Mouse (Mus musculus) ES-E14 (cell line): ENCODE measurements around the gene C4bp. TPM values are rescaled to one million over a fixed set of nuclear protein-coding genes. Genes with fewer than 3 reads are reported as not detected.

Source experiments
- DNase-seq: peaks from one replicate; pipeline ENCODE4 v3.0.0-alpha.2; 2013; ENCODE audit warnings: low read depth, low spot score
- H3K27ac ChIP-seq: 2 replicates; pipeline ENCODE4 v1.5.1; 2012; ENCODE audit warnings: low read depth, mild to moderate bottlenecking, low read length, moderate library complexity, mixed read lengths; ENCODE audit not compliant: poor library complexity, insufficient read depth, severe bottlenecking
- H3K36me3 ChIP-seq: 2 replicates; pipeline ENCODE4 v1.6.1; 2012; ENCODE audit warnings: mild to moderate bottlenecking, low read length, moderate library complexity, mixed read lengths; ENCODE audit not compliant: control insufficient read depth, poor library complexity, insufficient read depth, severe bottlenecking
- H3K4me1 ChIP-seq, 2 experiments: fragments of 150-350 bp in 1 of 2; sonication (generic) in 1 of 2; 2 replicates each; pipeline ENCODE4 v1.6.1; 2012; ENCODE audit warnings: low read length in 2 of 2, mild to moderate bottlenecking in 1 of 2, mixed read lengths in 1 of 2; ENCODE audit not compliant: control insufficient read depth in 2 of 2, insufficient read depth in 2 of 2, poor library complexity in 1 of 2
- H3K4me3 ChIP-seq, 2 experiments: fragments of 150-350 bp in 1 of 2; sonication (generic) in 1 of 2; 2 replicates each; pipeline ENCODE4 v1.5.1; 2012; ENCODE audit warnings: low read length in 2 of 2, low read depth in 1 of 2, mild to moderate bottlenecking in 1 of 2, mixed read lengths in 1 of 2; ENCODE audit not compliant: insufficient read depth in 1 of 2, poor library complexity in 1 of 2, severe bottlenecking in 1 of 2
- H3K9ac ChIP-seq: 2 replicates; pipeline ENCODE4 v1.6.1; 2012; ENCODE audit warnings: low read depth, mild to moderate bottlenecking, low read length, mixed read lengths; ENCODE audit not compliant: poor library complexity, insufficient read depth, severe bottlenecking
- H3K9me3 ChIP-seq: fragments of 150-350 bp; sonication (generic); 2 replicates; pipeline ENCODE4 v1.6.1; 2012; ENCODE audit warnings: low read depth, mild to moderate bottlenecking, low read length; ENCODE audit not compliant: control insufficient read depth, insufficient read depth
- CHD2 ChIP-seq: IDR thresholded peaks from 2 replicates; pipeline ENCODE4 v1.6.1; 2014; ENCODE audit warnings: mild to moderate bottlenecking, low read depth, low read length, inconsistent platforms
- HCFC1 ChIP-seq: IDR thresholded peaks from 2 replicates; pipeline ENCODE4 v1.6.1; 2012; ENCODE audit warnings: low read length, inconsistent platforms, borderline replicate concordance; ENCODE audit not compliant: insufficient read depth
- MAFK ChIP-seq: IDR thresholded peaks from 2 replicates; pipeline ENCODE4 v1.6.1; 2014; ENCODE audit warnings: mild to moderate bottlenecking, low read depth, low read length, inconsistent platforms; ENCODE audit not compliant: insufficient read depth
- ZC3H11A ChIP-seq: IDR thresholded peaks from 2 replicates; pipeline ENCODE4 v1.6.1; 2012; ENCODE audit warnings: low read depth, mild to moderate bottlenecking, inconsistent platforms, low read length, borderline replicate concordance
- ZNF384 ChIP-seq: IDR thresholded peaks from 2 replicates; pipeline ENCODE4 v1.6.1; 2012; ENCODE audit warnings: low read depth, low read length, inconsistent platforms
- in situ Hi-C, 2 experiments: fragments of 600-800 bp; cut with MboI; formaldehyde crosslinking; loops; one replicate each; pipeline ENCODE4 v1.15.1; 2025; ENCODE audit warnings: low sequenced_read_pairs in 2 of 2, inconsistent platforms in 1 of 2; ENCODE audit not compliant: unreplicated experiment in 2 of 2
- total RNA-seq: library from RNA; depleted of rRNA; stranded (reverse); fragments of 300-350 nt; gene quantifications from 2 replicates; pipeline ENCODE4 v1.2.3, GENCODE M21; 2012; rRNA removed

The C4bp gene
- total RNA-seq, 1 experiment = not detected

- H3K4me3 ChIP-seq = no peak overlapping the region
- H3K27ac ChIP-seq = no peak overlapping the region
- no peaks in the 10 kb centered on the region for H3K9me3 ChIP-seq
- TF ChIP-seq MAFK = no peak
- TF ChIP-seq ZC3H11A = no peak
- no peak for TF ChIP-seq ZNF384
- no peak for TF ChIP-seq HCFC1
- no peak for TF ChIP-seq CHD2
- H3K36me3 ChIP-seq = no peaks in the 10 kb centered on the region
- in situ Hi-C loops = no loop called here
- H3K4me1 ChIP-seq = no peaks in the 10 kb centered on the region
- DNase-seq = no peak
- H3K9ac ChIP-seq = no peak overlapping the region
Observed at GRCm38 (mm10) chr1:130588659-130589058, 72.8 kb downstream of the C4bp start.

Other genes with a start within 250 kb of the C4bp start
- 0.22 TPM in 1 of 2 replicates, not detected in the other for gene Cd55b, start 238.6 kb downstream of the C4bp start, total RNA-seq
- gene Cd55, start 198.9 kb downstream of the C4bp start, total RNA-seq = 9.3 and 11.2 TPM in 2 replicates
- gene Zp3r, start 32.0 kb downstream of the C4bp start, total RNA-seq = not detected in 2 replicates
- 0.18 TPM in 1 of 2 replicates, not detected in the other for gene Gm29427, start 54.2 kb upstream of the C4bp start, total RNA-seq
- 3.6 and 4.5 TPM in 2 replicates for gene Yod1, start 55.7 kb upstream of the C4bp start, total RNA-seq
- 10.0 and 12.1 TPM in 2 replicates for gene Pfkfb2, start 67.6 kb upstream of the C4bp start, total RNA-seq
- 0.53 and 1.1 TPM in 2 replicates for gene AA986860, start 70.3 kb upstream of the C4bp start, total RNA-seq
- 0.09 and 0.11 TPM in 2 replicates for gene Fcamr, start 139.3 kb upstream of the C4bp start, total RNA-seq
- 0.04 TPM in 1 of 2 replicates, not detected in the other for gene Pigr, start 165.1 kb upstream of the C4bp start, total RNA-seq
- not detected in 2 replicates for gene Fcmr, start 204.0 kb upstream of the C4bp start, total RNA-seq
- gene Il24, start 225.8 kb upstream of the C4bp start, total RNA-seq = 0.48 and 1.9 TPM in 2 replicates
- not detected in 2 replicates for gene Il20, start 249.8 kb upstream of the C4bp start, total RNA-seq